In genomic region chr1:93906690-93907089, GRCm38 (mm10) we compare ENCODE assay signal across 17 mouse cellular contexts. TPM values are rescaled to one million over a fixed set of nuclear protein-coding genes. Genes with fewer than 3 reads are reported as not detected.
"Had no signal": no experiment of that assay in that cellular context is flagged by ENCODE, and none has a peak within 500 bp of the region (broad histone marks: within the 10 kb centered on the region; RNA-seq: fewer than 3 reads in every experiment).

No protein-coding gene starts in this region.

RNA-seq across cellular contexts. Expression of gene Gal3st2b, which starts 11.4 kb away (rescaled TPM):
- total RNA-seq: gastrocnemius, postnatal 25 days had no signal
- polyA plus RNA-seq: heart, embryonic 10.5 days; heart, embryonic 14.5 days; hindbrain, embryonic 10.5 days; inflammation-experienced regulatory T-cells, adult 6 months; kidney, embryonic 14.5 days; limb, embryonic 10.5 days; limb, embryonic 12.5 days; liver, embryonic 11.5 days; liver, embryonic 13.5 days had no signal

RNA-seq across cellular contexts. Expression of gene Gal3st2, which starts 45.6 kb away (rescaled TPM):
- total RNA-seq: gastrocnemius, adult 2 months; gastrocnemius, postnatal 10 days; gastrocnemius, postnatal 25 days; layer of hippocampus, postnatal 25 days had no signal
- polyA plus RNA-seq: heart, embryonic 10.5 days; hindbrain, embryonic 10.5 days; hindbrain, embryonic 12.5 days; hindbrain, embryonic 14.5 days; hindbrain, embryonic 16.5 days; inflammation-experienced regulatory T-cells, adult 6 months; kidney, embryonic 14.5 days; kidney, embryonic 16.5 days; limb, embryonic 10.5 days; liver, embryonic 11.5 days; liver, embryonic 13.5 days had no signal
